In genomic region chr2:103239086-103239485, GRCm38 (mm10) we compare ENCODE assay signal across 23 mouse cellular contexts.
DNase-seq lines count a peak whose midpoint lies in the region; ATAC-seq and TF ChIP-seq lines count a peak whose summit lies in the region.
"Had no signal": no experiment of that assay in that cellular context is flagged by ENCODE, and none has a peak within 500 bp of the region (broad histone marks: within the 10 kb centered on the region; RNA-seq: fewer than 3 reads in every experiment).

No protein-coding gene starts in this region.

- TF ChIP-seq CTCF in liver, adult 2 months (IDR thresholded peaks at IDR 0.05; ENCODE audit: low read depth, low read length), result no peak

- intact Hi-C loops in heart, postnatal 36 days (cut with DNase I), result no loop called here

- H3K9me3 ChIP-seq in liver, embryonic 11.5 days (ENCODE audit: control insufficient read depth, low read length), result no peaks in the 10 kb centered on the region
- no peaks in the 10 kb centered on the region for H3K9me3 ChIP-seq in hindbrain, embryonic 12.5 days (replicated peaks)
- H3K9me3 ChIP-seq: heart, embryonic 15.5 days; midbrain, embryonic 10.5 days; neural tube, embryonic 12.5 days; stomach, embryonic 15.5 days had no signal

- H3K4me2 ChIP-seq in liver, embryonic 11.5 days, result no peak overlapping the region
- no peak overlapping the region for H3K4me2 ChIP-seq in hindbrain, embryonic 12.5 days (replicated peaks)
- H3K4me2 ChIP-seq: heart, embryonic 15.5 days; neural tube, embryonic 12.5 days; stomach, embryonic 15.5 days had no signal

- H3K27me3 ChIP-seq in liver, adult 2 months (ENCODE audit: control insufficient read depth, insufficient read depth, low read length), result no peaks in the 10 kb centered on the region
- H3K27me3 ChIP-seq in liver, embryonic 11.5 days (replicated peaks; ENCODE audit: control insufficient read depth, insufficient read depth, low read length), result no peaks in the 10 kb centered on the region
- H3K27me3 ChIP-seq in hindbrain, embryonic 12.5 days, result no peaks in the 10 kb centered on the region
- H3K27me3 ChIP-seq: heart, embryonic 15.5 days; neural tube, embryonic 12.5 days; Patski; stomach, embryonic 15.5 days had no signal

- ATAC-seq in liver, embryonic 11.5 days (replicated peaks; ENCODE audit: low FRiP score), result no peak
- no peak for ATAC-seq in hindbrain, embryonic 12.5 days (ENCODE audit: low FRiP score)
- ATAC-seq: forebrain, embryonic 16.5 days; hindbrain, postnatal 0 days; intestine, postnatal 0 days; Patski had no signal

- no peak for TF ChIP-seq POLR2A in liver, adult 2 months (IDR thresholded peaks at IDR 0.05; ENCODE audit: extremely low read depth, insufficient read depth, low read length)

- no peak overlapping the region for H3K4me3 ChIP-seq in liver, adult 2 months (ENCODE audit: insufficient read depth, low read depth, low read length)
- H3K4me3 ChIP-seq in liver, embryonic 11.5 days (ENCODE audit: low read depth, low read length), result no peak overlapping the region
- H3K4me3 ChIP-seq in hindbrain, embryonic 12.5 days, result no peak overlapping the region
- H3K4me3 ChIP-seq: heart, embryonic 15.5 days; midbrain, embryonic 10.5 days; neural tube, embryonic 12.5 days; stomach, embryonic 15.5 days had no signal

- no peaks in the 10 kb centered on the region for H3K4me1 ChIP-seq in liver, adult 2 months (ENCODE audit: control insufficient read depth, insufficient read depth, low read length)
- no peaks in the 10 kb centered on the region for H3K4me1 ChIP-seq in liver, embryonic 11.5 days (replicated peaks; ENCODE audit: control insufficient read depth, insufficient read depth, low read length)
- H3K4me1 ChIP-seq in hindbrain, embryonic 12.5 days, result no peaks in the 10 kb centered on the region
- H3K4me1 ChIP-seq: heart, embryonic 15.5 days; midbrain, embryonic 10.5 days; neural tube, embryonic 12.5 days; stomach, embryonic 15.5 days had no signal

- no peak overlapping the region for H3K27ac ChIP-seq in liver, adult 2 months (replicated peaks; ENCODE audit: insufficient read depth, low read depth, low read length)
- no peak overlapping the region for H3K27ac ChIP-seq in liver, embryonic 11.5 days (ENCODE audit: low read depth, low read length)
- no peak overlapping the region for H3K27ac ChIP-seq in hindbrain, embryonic 12.5 days
- H3K27ac ChIP-seq: heart, embryonic 15.5 days; hindbrain, postnatal 0 days; macrophage; midbrain, embryonic 10.5 days; neural tube, embryonic 12.5 days; stomach, embryonic 15.5 days had no signal

- no peaks in the 10 kb centered on the region for H3K36me3 ChIP-seq in liver, adult 2 months (ENCODE audit: control insufficient read depth, insufficient read depth, low read length)
- H3K36me3 ChIP-seq in liver, embryonic 11.5 days (ENCODE audit: control insufficient read depth, insufficient read depth, low read length), result no peaks in the 10 kb centered on the region
- no peaks in the 10 kb centered on the region for H3K36me3 ChIP-seq in hindbrain, embryonic 12.5 days
- H3K36me3 ChIP-seq: heart, embryonic 15.5 days; midbrain, embryonic 10.5 days; neural tube, embryonic 12.5 days; stomach, embryonic 15.5 days had no signal

- no peak overlapping the region for H3K9ac ChIP-seq in liver, adult 2 months (ENCODE audit: low read depth, low read length)
- no peak overlapping the region for H3K9ac ChIP-seq in liver, embryonic 11.5 days (ENCODE audit: low read depth, low read length)
- no peak overlapping the region for H3K9ac ChIP-seq in hindbrain, embryonic 12.5 days
- H3K9ac ChIP-seq: heart, embryonic 15.5 days; neural tube, embryonic 12.5 days; stomach, embryonic 15.5 days had no signal

- DNase-seq in liver, adult 2 months (ENCODE audit: extremely low read depth, low read depth, low spot score), result peak; percentile 6
- DNase-seq in liver, embryonic 11.5 days (ENCODE audit: low spot score), result no peak
- DNase-seq in urinary bladder, adult 2 months (ENCODE audit: low spot score), result peak; percentile 22
- no peak for DNase-seq in urinary bladder, postnatal 10 days (ENCODE audit: low spot score)
- peak; percentile 12 to 16 for DNase-seq in adrenal gland, postnatal 36 days
- no peak for DNase-seq in heart, postnatal 36 days
- DNase-seq: cerebellum, adult 11 months; cerebellum, postnatal 10 days; gastrocnemius, postnatal 36 days; left cerebral cortex, postnatal 4 days; liver; lung, adult 2 months; thymus, postnatal 14 days had no signal

- no peaks in the 10 kb centered on the region for H3K79me2 ChIP-seq in liver, adult 2 months (ENCODE audit: control insufficient read depth, insufficient read depth, low read length)

- 87% methylated on average over 4 of the region's 4 CpGs for WGBS in liver, adult 2 months
- WGBS in liver, embryonic 11.5 days, result 87% methylated on average over 4 of the region's 4 CpGs
- WGBS in hindbrain, embryonic 12.5 days, result 94% methylated on average over 4 of the region's 4 CpGs

Comparison
In these comparisons a context has a peak if more than half of its experiments do, and no peak if none do; other contexts are left out.
1. DNase-seq: peak in liver, adult 2 months (single experiment), urinary bladder, adult 2 months (single experiment) and adrenal gland, postnatal 36 days (2 of 2); none in liver, embryonic 11.5 days (single experiment), urinary bladder, postnatal 10 days (single experiment) and heart, postnatal 36 days (0 of 2).